Mouse (Mus musculus): ENCODE results near the gene Ccl2. TPM values are rescaled to one million over a fixed set of nuclear protein-coding genes. Genes with fewer than 3 reads are reported as not detected.

The Ccl2 gene
- total RNA-seq, 2 experiments from 2014 or later = not detected

- peak in 1 of 2 experiments; percentile 8 for DNase-seq (ENCODE audit: extremely low spot score in 1 of 2, low spot score in 1 of 2)
Measured at GRCm38 (mm10) chr11:82032678-82033344, 2.6 kb upstream of the Ccl2 start.

- DNase-seq (ENCODE audit: extremely low spot score in 1 of 2, low spot score in 1 of 2) = no peak
Measured at GRCm38 (mm10) chr11:82034446-82034845, 925 bp upstream of the Ccl2 start.

GRCm38 (mm10) chr11:82035857-82036256 is 486 bp downstream of the Ccl2 start:
- DNase-seq (ENCODE audit: extremely low spot score in 1 of 2, low spot score in 1 of 2) = no peak

GRCm38 (mm10) chr11:82038535-82038934 is 3.2 kb downstream of the Ccl2 start, which contains the start of gene Gm17268:
Gene Gm17268 (minus strand): TSS chr11:82038562.
- DNase-seq (ENCODE audit: extremely low spot score in 1 of 2, low spot score in 1 of 2) = no peak

GRCm38 (mm10) chr11:82039132-82039660 is 3.8 kb downstream of the Ccl2 start:
- DNase-seq (ENCODE audit: extremely low spot score in 1 of 2, low spot score in 1 of 2) = no peak

GRCm38 (mm10) chr11:82041671-82042080 is 6.3 kb downstream of the Ccl2 start:
- no peak for DNase-seq (ENCODE audit: extremely low spot score in 1 of 2, low spot score in 1 of 2)

GRCm38 (mm10) chr11:82045471-82045870 is 10.1 kb downstream of the Ccl2 start, which contains the start of gene Ccl7:
Gene Ccl7 (plus strand): TSS chr11:82045712.
- no peak for DNase-seq (ENCODE audit: extremely low spot score in 1 of 2, low spot score in 1 of 2)

GRCm38 (mm10) chr11:82047746-82048415 is 12.5 kb downstream of the Ccl2 start:
- DNase-seq (ENCODE audit: extremely low spot score in 1 of 2, low spot score in 1 of 2) = peak in 1 of 2 experiments; percentile 36

- no peak for DNase-seq (ENCODE audit: extremely low spot score in 1 of 2, low spot score in 1 of 2)
Measured at GRCm38 (mm10) chr11:82053849-82054248, 18.5 kb downstream of the Ccl2 start.

- DNase-seq (ENCODE audit: extremely low spot score in 1 of 2, low spot score in 1 of 2) = no peak
Measured at GRCm38 (mm10) chr11:82057646-82058045, 22.3 kb downstream of the Ccl2 start, which contains the start of gene Ccl11. Gene Ccl11 (plus strand): TSS chr11:82057823.

- DNase-seq (ENCODE audit: extremely low spot score in 1 of 2, low spot score in 1 of 2) = no peak
Measured at GRCm38 (mm10) chr11:82062226-82062625, 26.9 kb downstream of the Ccl2 start.

- no peak for DNase-seq (ENCODE audit: extremely low spot score in 1 of 2, low spot score in 1 of 2)
Measured at GRCm38 (mm10) chr11:82063454-82063853, 28.1 kb downstream of the Ccl2 start.

GRCm38 (mm10) chr11:82066953-82067571 is 31.7 kb downstream of the Ccl2 start:
- DNase-seq (ENCODE audit: extremely low spot score in 1 of 2, low spot score in 1 of 2) = no peak

- no peak for DNase-seq (ENCODE audit: extremely low spot score in 1 of 2, low spot score in 1 of 2)
Measured at GRCm38 (mm10) chr11:82071076-82071475, 35.7 kb downstream of the Ccl2 start.

GRCm38 (mm10) chr11:82072374-82072773 is 37.0 kb downstream of the Ccl2 start:
- DNase-seq (ENCODE audit: extremely low spot score in 1 of 2, low spot score in 1 of 2) = no peak

- DNase-seq (ENCODE audit: extremely low spot score in 1 of 2, low spot score in 1 of 2) = no peak
Measured at GRCm38 (mm10) chr11:82072984-82073383, 37.6 kb downstream of the Ccl2 start.

- DNase-seq (ENCODE audit: extremely low spot score in 1 of 2, low spot score in 1 of 2) = no peak
Measured at GRCm38 (mm10) chr11:82073686-82074085, 38.3 kb downstream of the Ccl2 start.

- DNase-seq (ENCODE audit: extremely low spot score in 1 of 2, low spot score in 1 of 2) = no peak
Measured at GRCm38 (mm10) chr11:82077031-82077430, 41.7 kb downstream of the Ccl2 start.

- no peak for DNase-seq (ENCODE audit: extremely low spot score in 1 of 2, low spot score in 1 of 2)
Measured at GRCm38 (mm10) chr11:82078136-82078730, 42.9 kb downstream of the Ccl2 start.

- DNase-seq (ENCODE audit: extremely low spot score in 1 of 2, low spot score in 1 of 2) = no peak
Measured at GRCm38 (mm10) chr11:82080865-82081264, 45.5 kb downstream of the Ccl2 start.

- no peak for DNase-seq (ENCODE audit: extremely low spot score in 1 of 2, low spot score in 1 of 2)
Measured at GRCm38 (mm10) chr11:82084360-82084759, 49.0 kb downstream of the Ccl2 start.
